Mouse (Mus musculus): ENCODE data around the gene Lrfn2. TPM values are rescaled to one million over a fixed set of nuclear protein-coding genes. Genes with fewer than 3 reads are reported as not detected.

Gene Lrfn2
- 0.42 and 0.82 TPM in 2 replicates for polyA plus RNA-seq (2016; fragmentation: Nextera tagmentation; extraction: Ambion mirVana)

- Histone ChIP-seq H3K4me2 (replicated peaks) (peak within 1 kb of the TSS; percentile 84), H3K27me3 (peaks cover 38% of the 10 kb centered on the region), H3K36me3 (no peaks in the 10 kb centered on the region), H3K9me3 (no peaks in the 10 kb centered on the region), H3K9ac (peak within 1 kb of the TSS; percentile 61), H3K27ac (no peak within 1 kb of the TSS), H3K4me3 (peak within 1 kb of the TSS; percentile 51), H3K4me1 (peaks cover 4% of the 10 kb centered on the region)
- ATAC-seq (ENCODE audit: insufficient number of reproducible peaks, insufficient read depth, low FRiP score, low TSS enrichment) = peak; percentile 91
- WGBS = under 1% methylated on average over 56 of the region's 56 CpGs
Observed at GRCm38 (mm10) chr17:48931621-48932405, at the start of gene Lrfn2. Lrfn2 (plus strand) TSS chr17:48932379.

GRCm38 (mm10) chr17:48887472-48888385, 44.5 kb upstream of the Lrfn2 start:
- Histone ChIP-seq H3K27ac (no peak overlapping the region), H3K36me3 (no peaks in the 10 kb centered on the region), H3K9me3 (no peaks in the 10 kb centered on the region), H3K4me2 (replicated peaks) (no peak overlapping the region), H3K27me3 (no peaks in the 10 kb centered on the region), H3K4me3 (no peak overlapping the region), H3K4me1 (no peaks in the 10 kb centered on the region), H3K9ac (no peak overlapping the region)
- 65% methylated on average over 8 of the region's 8 CpGs for WGBS
- no peak for ATAC-seq (ENCODE audit: insufficient number of reproducible peaks, insufficient read depth, low FRiP score, low TSS enrichment)

- no peak overlapping the region for H3K4me2 ChIP-seq (replicated peaks)
- no peak for ATAC-seq (ENCODE audit: insufficient number of reproducible peaks, insufficient read depth, low FRiP score, low TSS enrichment)
- H3K9me3 ChIP-seq = no peaks in the 10 kb centered on the region
- H3K27me3 ChIP-seq = no peaks in the 10 kb centered on the region
- H3K4me1 ChIP-seq = no peaks in the 10 kb centered on the region
- WGBS = 42% methylated on average over 4 of the region's 4 CpGs
- no peak overlapping the region for H3K9ac ChIP-seq
- H3K4me3 ChIP-seq = no peak overlapping the region
- H3K36me3 ChIP-seq = no peaks in the 10 kb centered on the region
- no peak overlapping the region for H3K27ac ChIP-seq
Observed at GRCm38 (mm10) chr17:48905286-48906040, 26.7 kb upstream of the Lrfn2 start.

- no peaks in the 10 kb centered on the region for H3K4me1 ChIP-seq
- ATAC-seq (ENCODE audit: insufficient number of reproducible peaks, insufficient read depth, low FRiP score, low TSS enrichment) = no peak
- H3K4me3 ChIP-seq = no peak overlapping the region
- no peaks in the 10 kb centered on the region for H3K9me3 ChIP-seq
- H3K9ac ChIP-seq = no peak overlapping the region
- no peaks in the 10 kb centered on the region for H3K27me3 ChIP-seq
- no peaks in the 10 kb centered on the region for H3K36me3 ChIP-seq
- WGBS = 47% methylated on average over 6 of the region's 6 CpGs
- no peak overlapping the region for H3K4me2 ChIP-seq (replicated peaks)
- no peak overlapping the region for H3K27ac ChIP-seq
Observed at GRCm38 (mm10) chr17:48913437-48913836, 18.7 kb upstream of the Lrfn2 start.

GRCm38 (mm10) chr17:48917411-48917810, 14.8 kb upstream of the Lrfn2 start:
- Histone ChIP-seq H3K4me3 (no peak overlapping the region), H3K36me3 (no peaks in the 10 kb centered on the region), H3K9me3 (no peaks in the 10 kb centered on the region), H3K4me1 (no peaks in the 10 kb centered on the region), H3K9ac (no peak overlapping the region), H3K4me2 (replicated peaks) (no peak overlapping the region), H3K27me3 (no peaks in the 10 kb centered on the region), H3K27ac (no peak overlapping the region)
- no peak for ATAC-seq (ENCODE audit: insufficient number of reproducible peaks, insufficient read depth, low FRiP score, low TSS enrichment)
- 14% methylated on average over 11 of the region's 11 CpGs for WGBS

- no peaks in the 10 kb centered on the region for H3K9me3 ChIP-seq
- no peak overlapping the region for H3K9ac ChIP-seq
- H3K36me3 ChIP-seq = no peaks in the 10 kb centered on the region
- H3K4me3 ChIP-seq = no peak overlapping the region
- no peak overlapping the region for H3K4me2 ChIP-seq (replicated peaks)
- ATAC-seq (ENCODE audit: insufficient number of reproducible peaks, insufficient read depth, low FRiP score, low TSS enrichment) = no peak
- WGBS = 95% methylated on average over 3 of the region's 3 CpGs
- H3K27ac ChIP-seq = no peak overlapping the region
- H3K4me1 ChIP-seq = no peaks in the 10 kb centered on the region
- no peaks in the 10 kb centered on the region for H3K27me3 ChIP-seq
Observed at GRCm38 (mm10) chr17:48918458-48918857, 13.7 kb upstream of the Lrfn2 start.

GRCm38 (mm10) chr17:48922905-48923304, 9.3 kb upstream of the Lrfn2 start:
- H3K27me3 ChIP-seq = no peaks in the 10 kb centered on the region
- no peak overlapping the region for H3K4me2 ChIP-seq (replicated peaks)
- WGBS = 86% methylated on average over 2 of the region's 2 CpGs
- no peaks in the 10 kb centered on the region for H3K36me3 ChIP-seq
- no peak overlapping the region for H3K4me3 ChIP-seq
- ATAC-seq (ENCODE audit: insufficient number of reproducible peaks, insufficient read depth, low FRiP score, low TSS enrichment) = no peak
- H3K27ac ChIP-seq = no peak overlapping the region
- no peaks in the 10 kb centered on the region for H3K9me3 ChIP-seq
- H3K4me1 ChIP-seq = no peaks in the 10 kb centered on the region
- no peak overlapping the region for H3K9ac ChIP-seq

GRCm38 (mm10) chr17:48925426-48925825, 6.8 kb upstream of the Lrfn2 start:
- Histone ChIP-seq H3K4me1 (no peaks in the 10 kb centered on the region), H3K4me2 (replicated peaks) (no peak overlapping the region), H3K4me3 (no peak overlapping the region), H3K9ac (no peak overlapping the region), H3K36me3 (no peaks in the 10 kb centered on the region), H3K27ac (no peak overlapping the region), H3K9me3 (no peaks in the 10 kb centered on the region), H3K27me3 (no peaks in the 10 kb centered on the region)
- ATAC-seq (ENCODE audit: insufficient number of reproducible peaks, insufficient read depth, low FRiP score, low TSS enrichment) = no peak
- WGBS = 80% methylated on average over 9 of the region's 9 CpGs

GRCm38 (mm10) chr17:48930994-48931393, 1.2 kb upstream of the Lrfn2 start:
- no peak overlapping the region for H3K27ac ChIP-seq
- no peak for ATAC-seq (ENCODE audit: insufficient number of reproducible peaks, insufficient read depth, low FRiP score, low TSS enrichment)
- H3K9me3 ChIP-seq = no peaks in the 10 kb centered on the region
- peaks cover 38% of the 10 kb centered on the region for H3K27me3 ChIP-seq
- H3K9ac ChIP-seq = no peak overlapping the region
- H3K4me2 ChIP-seq (replicated peaks) = peak overlapping the region; percentile 84; the same call in 1 of the 2 replicates
- H3K4me3 ChIP-seq = no peak overlapping the region
- peaks cover 4% of the 10 kb centered on the region for H3K4me1 ChIP-seq
- 65% methylated on average over 10 of the region's 10 CpGs for WGBS
- no peaks in the 10 kb centered on the region for H3K36me3 ChIP-seq

- ATAC-seq (ENCODE audit: insufficient number of reproducible peaks, insufficient read depth, low FRiP score, low TSS enrichment) = no peak
- 2% methylated on average over 26 of the region's 26 CpGs for WGBS
Observed at GRCm38 (mm10) chr17:48932406-48932906, 277 bp downstream of the Lrfn2 start.

GRCm38 (mm10) chr17:48932916-48933315, 737 bp downstream of the Lrfn2 start:
- no peaks in the 10 kb centered on the region for H3K9me3 ChIP-seq
- WGBS = 5% methylated on average over 7 of the region's 9 CpGs
- no peak overlapping the region for H3K27ac ChIP-seq

More at GRCm38 (mm10) chr17:48932406-48932906, 277 bp downstream of the Lrfn2 start:
- Histone ChIP-seq H3K4me3 (peak overlapping the region; percentile 51), H3K36me3 (no peaks in the 10 kb centered on the region), H3K4me1 (peaks cover 4% of the 10 kb centered on the region), H3K9me3 (no peaks in the 10 kb centered on the region), H3K9ac (peak overlapping the region; percentile 61), H3K27me3 (peaks cover 38% of the 10 kb centered on the region), H3K27ac (no peak overlapping the region), H3K4me2 (replicated peaks) (peak overlapping the region; percentile 84)

More at GRCm38 (mm10) chr17:48932916-48933315, 737 bp downstream of the Lrfn2 start:
- H3K4me2 ChIP-seq (replicated peaks) = peak overlapping the region; percentile 84
- H3K27me3 ChIP-seq = peaks cover 38% of the 10 kb centered on the region
- H3K4me3 ChIP-seq = peak overlapping the region; percentile 51
- no peak for ATAC-seq (ENCODE audit: insufficient number of reproducible peaks, insufficient read depth, low FRiP score, low TSS enrichment)
- peak overlapping the region; percentile 61; the same call in 1 of the 2 replicates for H3K9ac ChIP-seq
- H3K36me3 ChIP-seq = no peaks in the 10 kb centered on the region
- H3K4me1 ChIP-seq = peaks cover 4% of the 10 kb centered on the region
